ENCODE assay signal across 11 mouse cellular contexts in the genomic region with DNA sequence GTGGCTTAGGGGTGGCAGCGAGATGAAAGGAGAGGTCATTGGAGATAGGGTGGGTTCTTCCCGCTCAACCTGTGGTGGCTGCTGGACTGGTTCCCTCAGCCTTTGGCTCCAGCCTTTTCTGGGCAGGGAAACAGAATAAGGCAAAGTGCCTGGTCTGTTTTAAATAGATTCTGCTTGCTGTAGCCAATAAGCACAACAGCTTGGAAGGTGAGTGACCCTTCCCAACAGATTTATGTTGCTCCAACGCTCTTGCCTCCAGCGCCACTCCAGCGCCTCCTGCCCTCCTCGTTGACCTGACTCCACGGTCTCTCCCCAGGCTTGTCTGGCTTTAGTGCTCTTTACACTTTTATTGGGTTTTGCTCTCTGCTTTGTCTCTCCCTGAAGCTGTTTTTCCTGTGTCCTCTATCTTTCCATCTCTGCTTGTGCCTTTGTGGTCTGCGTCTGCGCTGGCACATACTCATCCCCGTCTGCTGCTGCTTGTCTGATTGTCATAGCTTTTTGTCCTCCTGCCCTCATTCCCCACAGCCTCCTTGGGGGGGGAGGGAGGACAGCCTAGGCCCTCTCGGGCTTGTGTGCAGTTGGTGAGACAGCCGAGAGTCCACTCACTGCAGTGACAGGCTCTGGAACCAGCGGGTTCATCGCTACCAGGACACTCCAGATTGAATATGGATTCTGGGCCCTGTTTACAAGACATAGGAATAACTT. TPM values are rescaled to one million over a fixed set of nuclear protein-coding genes. Genes with fewer than 3 reads are reported as not detected.
DNase-seq lines count a peak whose midpoint lies in the region; ATAC-seq and TF ChIP-seq lines count a peak whose summit lies in the region.
"Had no signal": no experiment of that assay in that cellular context is flagged by ENCODE, and none has a peak within 500 bp of the region (broad histone marks: within the 10 kb centered on the region; RNA-seq: fewer than 3 reads in every experiment).

No protein-coding gene starts in this region.

- H3K4me3 ChIP-seq in hindbrain, embryonic 12.5 days: no peak overlapping the region
- no peak overlapping the region for H3K4me3 ChIP-seq in hindbrain, embryonic 11.5 days (ENCODE audit: low read depth, low read length)
- H3K4me3 ChIP-seq in limb, embryonic 15.5 days: no peak overlapping the region
- no peak overlapping the region for H3K4me3 ChIP-seq in thymus, adult 2 months (ENCODE audit: control insufficient read depth, insufficient read depth, low read length)
- H3K4me3 ChIP-seq: liver, embryonic 15.5 days had no signal

- no peak overlapping the region for H3K4me2 ChIP-seq in hindbrain, embryonic 12.5 days (replicated peaks)
- H3K4me2 ChIP-seq in hindbrain, embryonic 11.5 days (replicated peaks; ENCODE audit: low read depth, low read length): no peak overlapping the region
- H3K4me2 ChIP-seq in limb, embryonic 15.5 days: no peak overlapping the region
- H3K4me2 ChIP-seq: liver, embryonic 15.5 days had no signal

- no peaks in the 10 kb centered on the region for H3K9me3 ChIP-seq in hindbrain, embryonic 12.5 days (replicated peaks)
- no peaks in the 10 kb centered on the region for H3K9me3 ChIP-seq in hindbrain, embryonic 11.5 days (ENCODE audit: control insufficient read depth, low read length)
- H3K9me3 ChIP-seq in limb, embryonic 15.5 days: no peaks in the 10 kb centered on the region
- H3K9me3 ChIP-seq: liver, embryonic 15.5 days had no signal

- no peaks in the 10 kb centered on the region for H3K27me3 ChIP-seq in hindbrain, embryonic 12.5 days
- H3K27me3 ChIP-seq in hindbrain, embryonic 11.5 days (ENCODE audit: control insufficient read depth, insufficient read depth, low read length): no peaks in the 10 kb centered on the region
- no peaks in the 10 kb centered on the region for H3K27me3 ChIP-seq in limb, embryonic 15.5 days
- no peaks in the 10 kb centered on the region for H3K27me3 ChIP-seq in thymus, adult 2 months (ENCODE audit: control insufficient read depth, insufficient read depth, low read length)
- H3K27me3 ChIP-seq: CH12.LX; liver, embryonic 15.5 days had no signal

- no peak for TF ChIP-seq CTCF in thymus, adult 2 months (IDR thresholded peaks at IDR 0.05; ENCODE audit: borderline replicate concordance, control insufficient read depth, extremely low read depth, insufficient read depth, low read length, poor library complexity)

- WGBS in hindbrain, embryonic 12.5 days: 67% methylated on average over 14 of the region's 14 CpGs
- WGBS in hindbrain, embryonic 11.5 days: 62% methylated on average over 14 of the region's 14 CpGs
- WGBS in limb, embryonic 15.5 days: 35% methylated on average over 14 of the region's 14 CpGs
- 69% methylated on average over 14 of the region's 14 CpGs for whole genome bisulfite sequencing in thymus, adult 2 months

- H3K36me3 ChIP-seq in hindbrain, embryonic 12.5 days: no peaks in the 10 kb centered on the region
- H3K36me3 ChIP-seq in hindbrain, embryonic 11.5 days (ENCODE audit: control insufficient read depth, insufficient read depth, low read length): no peaks in the 10 kb centered on the region
- no peaks in the 10 kb centered on the region for H3K36me3 ChIP-seq in limb, embryonic 15.5 days
- H3K36me3 ChIP-seq in thymus, adult 2 months (ENCODE audit: control insufficient read depth, insufficient read depth, low read length): no peaks in the 10 kb centered on the region
- H3K36me3 ChIP-seq: liver, embryonic 15.5 days had no signal

- peaks cover 8% of the 10 kb centered on the region for H3K4me1 ChIP-seq in hindbrain, embryonic 12.5 days
- H3K4me1 ChIP-seq in hindbrain, embryonic 11.5 days (replicated peaks; ENCODE audit: control insufficient read depth, insufficient read depth, low read length): no peaks in the 10 kb centered on the region
- H3K4me1 ChIP-seq in limb, embryonic 15.5 days: peaks cover 14% of the 10 kb centered on the region
- H3K4me1 ChIP-seq in thymus, adult 2 months (replicated peaks; ENCODE audit: control insufficient read depth, insufficient read depth, low read length): no peaks in the 10 kb centered on the region
- H3K4me1 ChIP-seq: liver, embryonic 15.5 days had no signal

- H3K9ac ChIP-seq in hindbrain, embryonic 12.5 days: no peak overlapping the region
- no peak overlapping the region for H3K9ac ChIP-seq in hindbrain, embryonic 11.5 days (ENCODE audit: low read depth, low read length)
- no peak overlapping the region for H3K9ac ChIP-seq in limb, embryonic 15.5 days
- H3K9ac ChIP-seq: liver, embryonic 15.5 days had no signal

- ATAC-seq in hindbrain, embryonic 12.5 days (ENCODE audit: low FRiP score): no peak
- no peak for ATAC-seq in hindbrain, embryonic 11.5 days (ENCODE audit: low FRiP score)
- ATAC-seq in limb, embryonic 15.5 days (ENCODE audit: insufficient number of reproducible peaks, low FRiP score, low TSS enrichment, low read depth): no peak
- no peak for ATAC-seq in inflammation-experienced regulatory T-cells, adult 6 months
- no peak for ATAC-seq in CD4-positive, CD25-positive, alpha-beta regulatory T cell, adult 4 months

- no peak for TF ChIP-seq POLR2A in thymus, adult 2 months (IDR thresholded peaks at IDR 0.05; ENCODE audit: control insufficient read depth, extremely low read depth, insufficient read depth, low read length, poor library complexity)

- DNase-seq in hindbrain, embryonic 11.5 days (ENCODE audit: low spot score): no peak
- DNase-seq in embryo, embryonic 11 days: peak; percentile 38
- DNase-seq in heart, postnatal 4 days: peak; percentile 44
- DNase-seq in thymus, adult 2 months: no peak

- H3K27ac ChIP-seq in hindbrain, embryonic 12.5 days: peak overlapping the region; percentile 12; the same call in 1 of the 2 replicates
- H3K27ac ChIP-seq in hindbrain, embryonic 11.5 days (ENCODE audit: low read depth, low read length): no peak overlapping the region
- H3K27ac ChIP-seq in limb, embryonic 15.5 days: peak overlapping the region; percentile 30; the same call in 1 of the 2 replicates
- no peak overlapping the region for H3K27ac ChIP-seq in thymus, adult 2 months (ENCODE audit: control insufficient read depth, insufficient read depth, low read length)
- H3K27ac ChIP-seq: liver, embryonic 15.5 days had no signal

RNA-seq across cellular contexts. Expression of gene Galnt16, which starts 10.9 kb away (rescaled TPM):
- 21.1 and 22.3 TPM in 2 replicates for polyA plus RNA-seq in hindbrain, embryonic 12.5 days (2016; fragmentation: Nextera tagmentation; extraction: Ambion mirVana)
- polyA plus RNA-seq in hindbrain, embryonic 11.5 days (2014; fragmentation: Nextera tagmentation; extraction: Ambion mirVana): 8.6 and 9.1 TPM in 2 replicates
- total RNA-seq in heart, postnatal 4 days (2021): 10 to 100 TPM; 15.7 to 17.8 TPM
- 23.5 and 24.9 TPM in 2 replicates for polyA plus RNA-seq in limb, embryonic 15.5 days (2015; fragmentation: Nextera tagmentation; extraction: Ambion mirVana)
- 1 to 10 TPM in 1 of 3 experiments, under 1 TPM in 1, not detected in 1; 0.70 to 1.6 TPM for polyA plus RNA-seq in inflammation-experienced regulatory T-cells, adult 6 months (2017; shearing (Covaris generic))
- polyA plus RNA-seq in thymus, adult 2 months (2012; rRNA removed): 0.98 and 1.1 TPM in 2 replicates
- polyA plus RNA-seq in CD4-positive, CD25-positive, alpha-beta regulatory T cell, adult 4 months (2017; shearing (Covaris generic)): 1 to 10 TPM in 1 of 2 experiments, not detected in 1; 1.2 TPM
- total RNA-seq: CH12.LX; common myeloid progenitor, adult 5-6 weeks had no signal

RNA-seq across cellular contexts. Expression of gene Exd2, which starts 44.3 kb away (rescaled TPM):
- 51.0 and 52.4 TPM in 2 replicates for polyA plus RNA-seq in hindbrain, embryonic 12.5 days (2016; fragmentation: Nextera tagmentation; extraction: Ambion mirVana)
- polyA plus RNA-seq in hindbrain, embryonic 11.5 days (2014; fragmentation: Nextera tagmentation; extraction: Ambion mirVana): 41.3 and 46.3 TPM in 2 replicates
- 10 to 100 TPM; 10.0 to 10.9 TPM for total RNA-seq in heart, postnatal 4 days (2021)
- polyA plus RNA-seq in limb, embryonic 15.5 days (2015; fragmentation: Nextera tagmentation; extraction: Ambion mirVana): 23.0 and 24.9 TPM in 2 replicates
- 10 to 100 TPM; 17.8 to 30.0 (median 25.9) TPM for polyA plus RNA-seq in inflammation-experienced regulatory T-cells, adult 6 months (2017; shearing (Covaris generic))
- 18.7 and 19.6 TPM in 2 replicates for polyA plus RNA-seq in thymus, adult 2 months (2012; rRNA removed)
- polyA plus RNA-seq in CD4-positive, CD25-positive, alpha-beta regulatory T cell, adult 4 months (2017; shearing (Covaris generic)): 10 to 100 TPM; 17.7 to 35.3 TPM

Comparison
In these comparisons a context has a peak if more than half of its experiments do, and no peak if none do; other contexts are left out.
1. H3K27ac ChIP-seq: peak in hindbrain, embryonic 12.5 days (single experiment) and limb, embryonic 15.5 days (single experiment); none in hindbrain, embryonic 11.5 days (single experiment) and thymus, adult 2 months (single experiment).
2. DNase-seq: peak in embryo, embryonic 11 days (single experiment) and heart, postnatal 4 days (single experiment); none in hindbrain, embryonic 11.5 days (single experiment) and thymus, adult 2 months (single experiment).